In genomic region chr3:40673515-40673914, GRCm38 (mm10) we compare ENCODE assay signal across 17 mouse cellular contexts. TPM values are rescaled to one million over a fixed set of nuclear protein-coding genes. Genes with fewer than 3 reads are reported as not detected.
DNase-seq lines count a peak whose midpoint lies in the region; ATAC-seq lines count a peak whose summit lies in the region.
"Had no signal": no experiment of that assay in that cellular context is flagged by ENCODE, and none has a peak within 500 bp of the region (broad histone marks: within the 10 kb centered on the region; RNA-seq: fewer than 3 reads in every experiment).

No protein-coding gene starts in this region.

- no peaks in the 10 kb centered on the region; the same call in 1 of the 2 replicates for H3K36me3 ChIP-seq in midbrain, embryonic 12.5 days
- no peaks in the 10 kb centered on the region for H3K36me3 ChIP-seq in midbrain, embryonic 15.5 days (replicated peaks)
- peaks cover 10% of the 10 kb centered on the region; the same call in 1 of the 2 replicates for H3K36me3 ChIP-seq in embryonic facial prominence, embryonic 14.5 days (ENCODE audit: control insufficient read depth, insufficient read depth, low read length)
- no peaks in the 10 kb centered on the region for H3K36me3 ChIP-seq in forebrain, embryonic 14.5 days (ENCODE audit: control insufficient read depth, insufficient read depth, low read length)
- H3K36me3 ChIP-seq: embryonic facial prominence, embryonic 13.5 days; intestine, embryonic 15.5 days had no signal

- no peaks in the 10 kb centered on the region for H3K9me3 ChIP-seq in midbrain, embryonic 12.5 days
- no peaks in the 10 kb centered on the region for H3K9me3 ChIP-seq in midbrain, embryonic 15.5 days
- H3K9me3 ChIP-seq in embryonic facial prominence, embryonic 14.5 days (ENCODE audit: control insufficient read depth, low read length): no peaks in the 10 kb centered on the region
- H3K9me3 ChIP-seq in forebrain, embryonic 14.5 days (replicated peaks; ENCODE audit: control insufficient read depth, low read length): no peaks in the 10 kb centered on the region
- H3K9me3 ChIP-seq: embryonic facial prominence, embryonic 13.5 days; hindbrain, embryonic 12.5 days; intestine, embryonic 15.5 days; limb, embryonic 12.5 days had no signal

- 49% methylated on average over 1 of the region's 1 CpGs for WGBS in midbrain, embryonic 12.5 days
- 61% methylated on average over 1 of the region's 1 CpGs for WGBS in midbrain, embryonic 15.5 days
- WGBS in embryonic facial prominence, embryonic 14.5 days: 72% methylated on average over 1 of the region's 1 CpGs
- WGBS in forebrain, embryonic 14.5 days: 1% methylated on average over 1 of the region's 1 CpGs

- H3K9ac ChIP-seq in midbrain, embryonic 12.5 days (replicated peaks): no peak overlapping the region
- no peak overlapping the region for H3K9ac ChIP-seq in midbrain, embryonic 15.5 days
- H3K9ac ChIP-seq in embryonic facial prominence, embryonic 14.5 days (ENCODE audit: low read depth, low read length): no peak overlapping the region
- H3K9ac ChIP-seq in forebrain, embryonic 14.5 days (ENCODE audit: low read length): no peak overlapping the region
- H3K9ac ChIP-seq: embryonic facial prominence, embryonic 13.5 days; hindbrain, embryonic 12.5 days; intestine, embryonic 15.5 days; limb, embryonic 12.5 days; liver, embryonic 14.5 days had no signal

- DNase-seq in embryonic facial prominence, embryonic 14.5 days (ENCODE audit: low spot score): peak; percentile 19
- DNase-seq in forebrain, embryonic 14.5 days (ENCODE audit: low spot score): peak; percentile 91
- peak; percentile 85 for DNase-seq in retina, postnatal 1 day
- DNase-seq in kidney, adult 18-20 months: no peak
- DNase-seq in thymus, postnatal 36 days: no peak
- DNase-seq: cerebellum, postnatal 36 days; gastrocnemius, postnatal 14 days; midbrain, embryonic 14.5 days; thymus, adult 18-20 months had no signal

- H3K27ac ChIP-seq in midbrain, embryonic 12.5 days (replicated peaks): no peak overlapping the region
- no peak overlapping the region for H3K27ac ChIP-seq in midbrain, embryonic 15.5 days
- H3K27ac ChIP-seq in embryonic facial prominence, embryonic 14.5 days (replicated peaks; ENCODE audit: low read depth, low read length): no peak overlapping the region
- peak overlapping the region; percentile 16; the same call in 1 of the 2 replicates for H3K27ac ChIP-seq in forebrain, embryonic 14.5 days (ENCODE audit: low read depth, low read length)
- H3K27ac ChIP-seq: embryonic facial prominence, embryonic 13.5 days; hindbrain, embryonic 12.5 days; intestine, embryonic 15.5 days; limb, embryonic 12.5 days; liver, embryonic 14.5 days had no signal

- H3K4me2 ChIP-seq in midbrain, embryonic 12.5 days (replicated peaks): no peak overlapping the region
- no peak overlapping the region for H3K4me2 ChIP-seq in midbrain, embryonic 15.5 days
- no peak overlapping the region for H3K4me2 ChIP-seq in embryonic facial prominence, embryonic 14.5 days (ENCODE audit: low read depth, low read length)
- H3K4me2 ChIP-seq in forebrain, embryonic 14.5 days (ENCODE audit: low read length): no peak overlapping the region
- H3K4me2 ChIP-seq: embryonic facial prominence, embryonic 13.5 days; hindbrain, embryonic 12.5 days; intestine, embryonic 15.5 days; limb, embryonic 12.5 days had no signal

- ATAC-seq in midbrain, embryonic 12.5 days (ENCODE audit: low FRiP score, low read depth): peak; percentile 65
- no peak for ATAC-seq in midbrain, embryonic 15.5 days (replicated peaks)
- no peak for ATAC-seq in embryonic facial prominence, embryonic 14.5 days (ENCODE audit: low read depth)
- ATAC-seq in forebrain, embryonic 14.5 days: peak; percentile 95
- ATAC-seq: intestine, embryonic 15.5 days had no signal

- peaks cover 25% of the 10 kb centered on the region for H3K4me1 ChIP-seq in midbrain, embryonic 12.5 days
- no peaks in the 10 kb centered on the region for H3K4me1 ChIP-seq in midbrain, embryonic 15.5 days
- 0 out of 2 replicates have a peak, but pooled peaks cover 6% of the 10 kb centered on the region for H3K4me1 ChIP-seq in embryonic facial prominence, embryonic 14.5 days (ENCODE audit: control insufficient read depth, insufficient read depth, low read length)
- H3K4me1 ChIP-seq in forebrain, embryonic 14.5 days (ENCODE audit: control insufficient read depth, insufficient read depth, low read length): peaks cover 8% of the 10 kb centered on the region; the same call in 1 of the 2 replicates
- H3K4me1 ChIP-seq: intestine, embryonic 15.5 days; limb, embryonic 12.5 days had no signal

- H3K27me3 ChIP-seq in midbrain, embryonic 12.5 days: no peaks in the 10 kb centered on the region
- no peaks in the 10 kb centered on the region for H3K27me3 ChIP-seq in midbrain, embryonic 15.5 days (replicated peaks)
- no peaks in the 10 kb centered on the region for H3K27me3 ChIP-seq in embryonic facial prominence, embryonic 14.5 days (replicated peaks; ENCODE audit: control insufficient read depth, insufficient read depth, low read length)
- no peaks in the 10 kb centered on the region for H3K27me3 ChIP-seq in forebrain, embryonic 14.5 days (replicated peaks; ENCODE audit: control insufficient read depth, insufficient read depth, low read length)
- H3K27me3 ChIP-seq: embryonic facial prominence, embryonic 13.5 days; hindbrain, embryonic 12.5 days; intestine, embryonic 15.5 days; limb, embryonic 12.5 days had no signal

- no peak overlapping the region for H3K4me3 ChIP-seq in midbrain, embryonic 12.5 days
- H3K4me3 ChIP-seq in midbrain, embryonic 15.5 days: no peak overlapping the region
- H3K4me3 ChIP-seq in embryonic facial prominence, embryonic 14.5 days (ENCODE audit: low read depth, low read length): no peak overlapping the region
- no peak overlapping the region for H3K4me3 ChIP-seq in forebrain, embryonic 14.5 days (ENCODE audit: low read depth, low read length)
- H3K4me3 ChIP-seq: embryonic facial prominence, embryonic 13.5 days; hindbrain, embryonic 12.5 days; intestine, embryonic 15.5 days; limb, embryonic 12.5 days had no signal

RNA-seq across cellular contexts. Expression of gene Slc25a31, which starts 35.1 kb away (rescaled TPM):
- 0.14 and 0.17 TPM in 2 replicates for polyA plus RNA-seq in midbrain, embryonic 12.5 days (2016; fragmentation: Nextera tagmentation; extraction: Ambion mirVana)
- polyA plus RNA-seq in midbrain, embryonic 15.5 days (2015; fragmentation: Nextera tagmentation; extraction: Ambion mirVana): 0.31 and 0.32 TPM in 2 replicates
- polyA plus RNA-seq in embryonic facial prominence, embryonic 14.5 days (2014; fragmentation: Nextera tagmentation; extraction: Ambion mirVana): 0.64 and 0.65 TPM in 2 replicates
- 0.25 TPM in 1 of 2 replicates, not detected in the other for polyA plus RNA-seq in forebrain, embryonic 14.5 days (2014; fragmentation: Nextera tagmentation; extraction: Ambion mirVana)
- polyA plus RNA-seq: stomach, embryonic 14.5 days had no signal

Comparison
In these comparisons a context has a peak if more than half of its experiments do, and no peak if none do; other contexts are left out.
1. ATAC-seq: peak in midbrain, embryonic 12.5 days (single experiment) and forebrain, embryonic 14.5 days (single experiment); none in midbrain, embryonic 15.5 days (single experiment) and embryonic facial prominence, embryonic 14.5 days (single experiment).
2. DNase-seq: peak in embryonic facial prominence, embryonic 14.5 days (single experiment), forebrain, embryonic 14.5 days (single experiment) and retina, postnatal 1 day (single experiment); none in kidney, adult 18-20 months (single experiment) and thymus, postnatal 36 days (0 of 2).